In the genomic region with DNA sequence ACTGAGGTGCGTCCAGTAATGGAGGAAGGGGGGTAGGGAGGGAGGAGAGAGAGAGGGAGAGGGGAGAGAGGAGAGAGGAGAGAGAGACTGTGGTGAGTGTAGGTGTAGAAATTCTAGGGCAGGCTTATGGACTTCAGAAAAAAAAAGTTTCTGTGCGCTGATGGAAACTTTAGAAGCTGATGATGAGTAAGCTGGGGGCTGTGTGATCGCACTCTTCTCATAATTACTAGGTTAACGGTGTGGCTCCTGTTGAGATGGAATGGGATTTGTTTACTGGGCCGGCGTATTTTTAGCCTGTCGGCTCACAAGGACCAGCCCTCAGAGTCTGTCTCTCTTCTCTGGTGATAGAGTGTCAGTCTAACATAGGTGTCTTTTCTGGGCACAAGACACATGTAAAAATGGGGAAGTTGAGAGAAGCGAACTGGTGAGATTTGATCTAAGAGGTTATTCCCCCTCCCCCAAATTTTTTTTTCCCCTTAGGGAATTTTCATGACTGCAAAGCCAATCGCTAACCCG, we compare ENCODE assay signal across 8 mouse cellular contexts. TPM values are rescaled to one million over a fixed set of nuclear protein-coding genes. Genes with fewer than 3 reads are reported as not detected.
A peak's percentile ranks its signal among the peaks of the same experiment; 100 is the strongest.
DNase-seq lines count a peak whose midpoint lies in the region; ATAC-seq and TF ChIP-seq lines count a peak whose summit lies in the region.

No protein-coding gene starts in this region.

- intact Hi-C loops in heart, adult 2 months (cut with DNase I), result loop anchor here (2.0 kb wide), 1 partner anchor 46 kb away; a partner anchor contains a TSS

- WGBS in heart, adult 2 months, result 4% methylated on average over 10 of the region's 10 CpGs
- 11% methylated on average over 10 of the region's 10 CpGs for WGBS in forebrain, embryonic 11.5 days
- 15% methylated on average over 10 of the region's 10 CpGs for WGBS in intestine, postnatal 0 days
- 11% methylated on average over 10 of the region's 10 CpGs for WGBS in neural tube, embryonic 11.5 days

- H3K4me1 ChIP-seq in heart, adult 2 months (ENCODE audit: control insufficient read depth, insufficient read depth, low read length), result peaks cover 5% of the 10 kb centered on the region
- peaks cover 4 to 9% of the 10 kb centered on the region in 2 experiments; a peak in 3 of 4 replicates for H3K4me1 ChIP-seq in ES-E14 (ENCODE audit: control insufficient read depth in 2 of 2, insufficient read depth in 2 of 2, low read length in 2 of 2, poor library complexity in 1 of 2)
- peaks cover 5% of the 10 kb centered on the region; the same call in 1 of the 2 replicates for H3K4me1 ChIP-seq in forebrain, embryonic 11.5 days (replicated peaks; ENCODE audit: control insufficient read depth, insufficient read depth, low read length)
- peaks cover 6% of the 10 kb centered on the region; the same call in 1 of the 2 replicates for H3K4me1 ChIP-seq in intestine, postnatal 0 days (replicated peaks; ENCODE audit: control insufficient read depth, insufficient read depth, low read length)
- no peaks in the 10 kb centered on the region; the same call in 1 of the 2 replicates for H3K4me1 ChIP-seq in neural tube, embryonic 11.5 days (ENCODE audit: control insufficient read depth, insufficient read depth, low read length)

- no peaks in the 10 kb centered on the region for H3K9me3 ChIP-seq in ES-E14 (ENCODE audit: control insufficient read depth, insufficient read depth, low read depth, low read length)
- H3K9me3 ChIP-seq in forebrain, embryonic 11.5 days (ENCODE audit: control insufficient read depth, low read length), result no peaks in the 10 kb centered on the region
- H3K9me3 ChIP-seq in intestine, postnatal 0 days (ENCODE audit: control insufficient read depth), result no peaks in the 10 kb centered on the region
- no peaks in the 10 kb centered on the region for H3K9me3 ChIP-seq in neural tube, embryonic 11.5 days (ENCODE audit: control insufficient read depth, low read length)

- DNase-seq in heart, adult 2 months, result peak; percentile 30 to 43
- no peak for DNase-seq in heart, adult 8-10 months (ENCODE audit: low spot score)
- no peak for DNase-seq in ES-E14 (ENCODE audit: low read depth, low spot score)
- DNase-seq in forebrain, embryonic 11.5 days (ENCODE audit: low spot score), result no peak
- no peak for DNase-seq in neural tube, embryonic 11.5 days (ENCODE audit: low spot score)
- DNase-seq in urinary bladder, postnatal 25 days (ENCODE audit: low spot score), result no peak
- DNase-seq in adrenal gland, adult 18-20 months (ENCODE audit: low spot score in 2 of 2), result no peak

- in situ Hi-C loops in ES-E14 (cut with MboI; ENCODE audit: low sequenced_read_pairs in 2 of 2, unreplicated experiment in 2 of 2), result no loop called here

- peaks cover 2% of the 10 kb centered on the region; the same call in 1 of the 2 replicates for H3K79me2 ChIP-seq in heart, adult 2 months (replicated peaks; ENCODE audit: control insufficient read depth, insufficient read depth, low read length)

- peak overlapping the region; percentile 76 for H3K9ac ChIP-seq in heart, adult 2 months (ENCODE audit: low read depth, low read length)
- H3K9ac ChIP-seq in ES-E14 (ENCODE audit: insufficient read depth, low read depth, low read length, poor library complexity, severe bottlenecking), result peak overlapping the region; percentile 96
- H3K9ac ChIP-seq in forebrain, embryonic 11.5 days (ENCODE audit: low read length), result peak overlapping the region; percentile 84
- peak overlapping the region; percentile 91 for H3K9ac ChIP-seq in intestine, postnatal 0 days (ENCODE audit: low read depth, low read length)
- peak overlapping the region; percentile 86 for H3K9ac ChIP-seq in neural tube, embryonic 11.5 days (ENCODE audit: low read length)

- H3K4me2 ChIP-seq in forebrain, embryonic 11.5 days (ENCODE audit: low read depth, low read length, severe bottlenecking), result peak overlapping the region; percentile 64
- peak overlapping the region; percentile 89 for H3K4me2 ChIP-seq in intestine, postnatal 0 days (replicated peaks; ENCODE audit: low read depth)
- peak overlapping the region; percentile 85 for H3K4me2 ChIP-seq in neural tube, embryonic 11.5 days (ENCODE audit: low read depth)

- H3K4me3 ChIP-seq in heart, adult 2 months, result peak overlapping the region; percentile 94
- peak overlapping the region; percentile 87 to 99 for H3K4me3 ChIP-seq in ES-E14 (ENCODE audit: insufficient read depth in 1 of 2, low read depth in 1 of 2, low read length in 2 of 2, poor library complexity in 1 of 2, severe bottlenecking in 1 of 2)
- peak overlapping the region; percentile 88 for H3K4me3 ChIP-seq in forebrain, embryonic 11.5 days (ENCODE audit: low read depth, low read length)
- H3K4me3 ChIP-seq in intestine, postnatal 0 days (ENCODE audit: low read depth, low read length), result peak overlapping the region; percentile 97
- H3K4me3 ChIP-seq in neural tube, embryonic 11.5 days (ENCODE audit: low read depth, low read length), result peak overlapping the region; percentile 79

- peak; percentile 29; the same call in 1 of the 2 replicates for TF ChIP-seq POLR2A in heart, adult 2 months (IDR thresholded peaks at IDR 0.05; ENCODE audit: insufficient read depth, low read depth, low read length)

- H3K36me3 ChIP-seq in heart, adult 2 months (ENCODE audit: control insufficient read depth, insufficient read depth, low read length), result peaks cover 14% of the 10 kb centered on the region
- no peaks in the 10 kb centered on the region for H3K36me3 ChIP-seq in ES-E14 (ENCODE audit: control insufficient read depth, insufficient read depth, low read length, poor library complexity, severe bottlenecking)
- H3K36me3 ChIP-seq in forebrain, embryonic 11.5 days (ENCODE audit: control insufficient read depth, insufficient read depth, low read length), result no peaks in the 10 kb centered on the region
- no peaks in the 10 kb centered on the region for H3K36me3 ChIP-seq in intestine, postnatal 0 days (ENCODE audit: control insufficient read depth, insufficient read depth)
- no peaks in the 10 kb centered on the region for H3K36me3 ChIP-seq in neural tube, embryonic 11.5 days (ENCODE audit: control insufficient read depth, insufficient read depth, low read length)

- TF ChIP-seq EP300 in heart, adult 2 months (IDR thresholded peaks at IDR 0.05; ENCODE audit: insufficient read depth, low read depth, low read length), result no peak

- no peak for TF ChIP-seq CTCF in heart, adult 2 months (IDR thresholded peaks at IDR 0.05)
- TF ChIP-seq CTCF in intestine, postnatal 0 days (IDR thresholded peaks at IDR 0.05; ENCODE audit: low read depth), result no peak

- peak; percentile 16; the same call in 1 of the 2 replicates for ATAC-seq in forebrain, embryonic 11.5 days (replicated peaks; ENCODE audit: low FRiP score)
- no peak for ATAC-seq in intestine, postnatal 0 days
- no peak for ATAC-seq in neural tube, embryonic 11.5 days (ENCODE audit: insufficient read depth, low FRiP score, low TSS enrichment)

- H3K27me3 ChIP-seq in heart, adult 2 months (ENCODE audit: control insufficient read depth, insufficient read depth, low read length), result no peaks in the 10 kb centered on the region
- no peaks in the 10 kb centered on the region for H3K27me3 ChIP-seq in forebrain, embryonic 11.5 days (ENCODE audit: control insufficient read depth, insufficient read depth, low read length)
- no peaks in the 10 kb centered on the region for H3K27me3 ChIP-seq in intestine, postnatal 0 days (replicated peaks; ENCODE audit: control insufficient read depth, insufficient read depth, low read length)
- H3K27me3 ChIP-seq in neural tube, embryonic 11.5 days (ENCODE audit: control insufficient read depth, insufficient read depth, low read length), result no peaks in the 10 kb centered on the region

- peak overlapping the region; percentile 94 for H3K27ac ChIP-seq in heart, adult 2 months
- no peak overlapping the region for H3K27ac ChIP-seq in ES-E14 (ENCODE audit: insufficient read depth, low read depth, low read length, poor library complexity, severe bottlenecking)
- no peak overlapping the region for H3K27ac ChIP-seq in forebrain, embryonic 11.5 days (ENCODE audit: low read depth, low read length)
- peak overlapping the region; percentile 93; the same call in 1 of the 2 replicates for H3K27ac ChIP-seq in intestine, postnatal 0 days (ENCODE audit: low read depth, low read length)
- H3K27ac ChIP-seq in neural tube, embryonic 11.5 days (ENCODE audit: low read depth, low read length), result no peak overlapping the region

TF ChIP-seq in ES-E14, 5 proteins besides CTCF, POLR2A, EP300 and RAD21 (continues in another document):
- TF ChIP-seq CHD2 (IDR thresholded peaks at IDR 0.05; ENCODE audit: low read depth, low read length) (no peak), ZNF384 (IDR thresholded peaks at IDR 0.05; ENCODE audit: low read depth, low read length) (no peak), ZC3H11A (IDR thresholded peaks at IDR 0.05; ENCODE audit: borderline replicate concordance, low read depth, low read length) (no peak), MAFK (IDR thresholded peaks at IDR 0.05; ENCODE audit: insufficient read depth, low read depth, low read length) (no peak)

RNA-seq across cellular contexts. Expression of a gene that starts 1.0 kb away (rescaled TPM):
- total RNA-seq in heart, adult 2 months (2021), result 10 to 100 TPM; 46.0 to 57.4 TPM
- polyA plus RNA-seq in heart, adult 2 months (2012; rRNA removed), result 10.9 and 15.8 TPM in 2 replicates
- 10 to 100 TPM; 55.4 to 63.1 (median 59.8) TPM for total RNA-seq in heart, adult 8-10 months (2022)
- total RNA-seq in ES-E14 (2012; rRNA removed), result 17.6 and 23.2 TPM in 2 replicates
- 11.0 and 11.3 TPM in 2 replicates for polyA plus RNA-seq in forebrain, embryonic 11.5 days (2014; fragmentation: Nextera tagmentation; extraction: Ambion mirVana)
- 16.6 and 17.0 TPM in 2 replicates for polyA plus RNA-seq in intestine, postnatal 0 days (2015; fragmentation: Nextera tagmentation; extraction: Ambion mirVana)
- polyA plus RNA-seq in neural tube, embryonic 11.5 days (2014; fragmentation: Nextera tagmentation; extraction: Ambion mirVana), result 9.0 and 11.4 TPM in 2 replicates
- total RNA-seq in adrenal gland, adult 18-20 months (2021), result 10 to 100 TPM; 32.1 to 35.0 TPM

RNA-seq across cellular contexts. Expression of a gene that starts 47.0 kb away (rescaled TPM):
- 10 to 100 TPM; 23.0 to 24.5 TPM for total RNA-seq in heart, adult 2 months (2021)
- polyA plus RNA-seq in heart, adult 2 months (2012; rRNA removed), result 4.3 and 7.1 TPM in 2 replicates
- total RNA-seq in heart, adult 8-10 months (2022), result 10 to 100 TPM; 27.2 to 33.8 (median 30.0) TPM
- 9.9 and 11.9 TPM in 2 replicates for total RNA-seq in ES-E14 (2012; rRNA removed)
- 20.3 and 24.8 TPM in 2 replicates for polyA plus RNA-seq in forebrain, embryonic 11.5 days (2014; fragmentation: Nextera tagmentation; extraction: Ambion mirVana)
- 22.5 and 27.1 TPM in 2 replicates for polyA plus RNA-seq in intestine, postnatal 0 days (2015; fragmentation: Nextera tagmentation; extraction: Ambion mirVana)
- 31.0 and 32.2 TPM in 2 replicates for polyA plus RNA-seq in neural tube, embryonic 11.5 days (2014; fragmentation: Nextera tagmentation; extraction: Ambion mirVana)
- 10 to 100 TPM; 26.4 to 31.4 TPM for total RNA-seq in adrenal gland, adult 18-20 months (2021)

RNA-seq across cellular contexts. Expression of a gene that starts 56.5 kb away (rescaled TPM):
- 1 to 10 TPM; 2.1 to 3.5 TPM for total RNA-seq in heart, adult 2 months (2021)
- 5.5 and 11.7 TPM in 2 replicates for polyA plus RNA-seq in heart, adult 2 months (2012; rRNA removed)
- total RNA-seq in heart, adult 8-10 months (2022), result 1 to 10 TPM; 1.7 to 3.0 (median 2.2) TPM
- total RNA-seq in ES-E14 (2012; rRNA removed), result 3.5 and 4.0 TPM in 2 replicates
- 13.6 and 16.6 TPM in 2 replicates for polyA plus RNA-seq in forebrain, embryonic 11.5 days (2014; fragmentation: Nextera tagmentation; extraction: Ambion mirVana)
- polyA plus RNA-seq in intestine, postnatal 0 days (2015; fragmentation: Nextera tagmentation; extraction: Ambion mirVana), result 28.7 and 34.5 TPM in 2 replicates
- 7.1 and 11.7 TPM in 2 replicates for polyA plus RNA-seq in neural tube, embryonic 11.5 days (2014; fragmentation: Nextera tagmentation; extraction: Ambion mirVana)
- 10 to 100 TPM; 19.4 to 28.7 TPM for total RNA-seq in adrenal gland, adult 18-20 months (2021)

Comparison
In these comparisons a context has a peak if more than half of its experiments do, and no peak if none do; other contexts are left out.
1. DNase-seq: peak in heart, adult 2 months (2 of 2); none in heart, adult 8-10 months (single experiment), ES-E14 (single experiment), forebrain, embryonic 11.5 days (single experiment), neural tube, embryonic 11.5 days (single experiment), urinary bladder, postnatal 25 days (single experiment) and adrenal gland, adult 18-20 months (0 of 2).
2. H3K27ac ChIP-seq: peak in heart, adult 2 months (single experiment) and intestine, postnatal 0 days (single experiment); none in ES-E14 (single experiment), forebrain, embryonic 11.5 days (single experiment) and neural tube, embryonic 11.5 days (single experiment).
3. Peak in every context shown above with its lines, with median percentiles within 50 percentile points of each other: H3K4me3 ChIP-seq, H3K9ac ChIP-seq and H3K4me2 ChIP-seq.